Mouse (Mus musculus) heart, adult 18-20 months (tissue): Measurements from ENCODE around the gene Ank2. TPM values are rescaled to one million over a fixed set of nuclear protein-coding genes. Genes with fewer than 3 reads are reported as not detected.

Experiments
- microRNA-seq, 2 experiments: library from miRNA; unstranded; fragments of <30 nt; microRNA quantifications; one replicate each; pipeline ENCODE4 v1.2.0; 2022
- total RNA-seq, 2 experiments: library from RNA; stranded (reverse); gene quantifications; 2 replicates each; pipeline ENCODE4 v1.2.3; 2021

Ank2 gene
- total RNA-seq, 2 experiments from 2014 or later, result 310 to 323 TPM

Small RNA genes within 50 kb of the gene (microRNA-seq; reads per million reads assigned to microRNA genes)
- gene Gm44494 (0 to 0.54 reads per million in 2 experiments), gene Mir302a (2.7 to 5.3 reads per million in 2 experiments), gene Mir302b (0.76 to 1.1 reads per million in 2 experiments), gene Mir302c (0 to 0.54 reads per million in 2 experiments), gene Mir302d (3.2 to 3.8 reads per million in 2 experiments), gene Mir367 (0 to 0.38 reads per million in 2 experiments)

Other genes with a start within 250 kb of the Ank2 start
- gene Larp7, start 54.0 kb upstream of the Ank2 start, total RNA-seq, result 10 to 100 TPM; 21.8 to 23.0 TPM
- gene Zgrf1, start 54.1 kb upstream of the Ank2 start, total RNA-seq, result under 1 TPM; 0.52 to 0.69 TPM
- not detected for gene Neurog2, start 133.8 kb upstream of the Ank2 start, total RNA-seq